In the genomic region with DNA sequence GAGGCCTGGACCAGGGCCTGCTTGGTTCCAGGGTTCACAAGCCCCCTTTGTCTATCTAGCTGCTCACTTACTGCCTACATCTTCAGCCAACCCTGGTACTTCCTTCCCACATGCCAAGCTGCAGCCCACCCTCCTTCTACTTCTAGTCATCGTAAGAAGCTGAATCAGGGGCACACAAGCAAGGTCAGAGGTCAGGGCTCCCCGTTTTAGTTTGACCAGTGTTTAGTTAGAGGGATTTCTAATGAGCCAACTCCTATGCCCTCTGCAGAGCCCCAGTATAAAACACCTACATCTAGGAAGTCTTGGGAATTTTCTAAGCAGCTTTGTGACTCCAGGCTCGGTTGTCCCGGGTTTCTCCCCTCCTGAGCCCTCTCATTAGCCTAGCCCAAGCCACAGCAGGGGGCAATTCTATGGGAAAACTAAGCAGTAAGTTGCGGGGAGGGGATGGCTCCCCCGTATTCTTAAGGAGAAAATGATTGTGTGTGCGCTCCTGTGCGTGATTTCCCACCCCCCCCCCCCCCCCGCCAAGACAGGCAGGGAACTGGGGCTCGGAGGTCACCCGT, we compare ENCODE assay signal across 8 mouse cellular contexts. TPM values are rescaled to one million over a fixed set of nuclear protein-coding genes. Genes with fewer than 3 reads are reported as not detected.
DNase-seq lines count a peak whose midpoint lies in the region; ATAC-seq and TF ChIP-seq lines count a peak whose summit lies in the region.

No protein-coding gene starts in this region.

- no peaks in the 10 kb centered on the region for H3K9me3 ChIP-seq in heart, embryonic 11.5 days (replicated peaks; ENCODE audit: control insufficient read depth, low read length)
- H3K9me3 ChIP-seq in liver, embryonic 11.5 days (ENCODE audit: control insufficient read depth, low read length), result no peaks in the 10 kb centered on the region

- peak overlapping the region; percentile 94 for H3K27ac ChIP-seq in heart, embryonic 11.5 days (ENCODE audit: low read depth, low read length)
- no peak overlapping the region for H3K27ac ChIP-seq in embryonic fibroblast, embryonic 13.5 days (ENCODE audit: insufficient read depth, low read length)
- H3K27ac ChIP-seq in liver, embryonic 11.5 days (ENCODE audit: low read depth, low read length), result peak overlapping the region; percentile 71

- peak overlapping the region; percentile 77 for H3ac ChIP-seq in C2C12 (ENCODE audit: control insufficient read depth, insufficient read length, low read depth)

- peak overlapping the region; percentile 66; the same call in 1 of the 2 replicates for H3K9ac ChIP-seq in heart, embryonic 11.5 days (ENCODE audit: low read depth, low read length)
- H3K9ac ChIP-seq in liver, embryonic 11.5 days (ENCODE audit: low read depth, low read length), result peak overlapping the region; percentile 41

- no peaks in the 10 kb centered on the region for H3K79me2 ChIP-seq in C2C12 (ENCODE audit: control insufficient read depth, insufficient read depth)

- no peak for TF ChIP-seq POLR2A in embryonic fibroblast, embryonic 13.5 days (IDR thresholded peaks at IDR 0.05; ENCODE audit: low read depth, low read length)

- no peak for DNase-seq in heart, adult 11 months
- DNase-seq in liver, embryonic 11.5 days (ENCODE audit: low spot score), result no peak
- DNase-seq in urinary bladder, postnatal 25 days (ENCODE audit: low spot score), result no peak
- DNase-seq in c-Kit-positive CD71-positive TER-119-positive erythroid progenitor cells, embryonic 14.5 days (ENCODE audit: low spot score), result no peak

- peak overlapping the region; percentile 50 for H3K4me3 ChIP-seq in heart, embryonic 11.5 days (ENCODE audit: low read depth, low read length)
- peak overlapping the region; percentile 43 for H3K4me3 ChIP-seq in C2C12 (ENCODE audit: insufficient read depth, poor library complexity, severe bottlenecking)
- H3K4me3 ChIP-seq in embryonic fibroblast, embryonic 13.5 days (ENCODE audit: insufficient read depth, low read length), result peak overlapping the region; percentile 21; the same call in 1 of the 2 replicates
- H3K4me3 ChIP-seq in liver, embryonic 11.5 days (ENCODE audit: low read depth, low read length), result peak overlapping the region; percentile 52

- TF ChIP-seq CTCF in C2C12 (IDR thresholded peaks at IDR 0.05; ENCODE audit: control insufficient read depth, insufficient read depth, insufficient read length), result no peak
- no peak for TF ChIP-seq CTCF in embryonic fibroblast, embryonic 13.5 days (IDR thresholded peaks at IDR 0.05; ENCODE audit: borderline replicate concordance, insufficient read depth, low read length)

- no peak for ATAC-seq in heart, embryonic 11.5 days (replicated peaks; ENCODE audit: insufficient number of reproducible peaks, low FRiP score, low TSS enrichment)
- no peak for ATAC-seq in liver, embryonic 11.5 days (replicated peaks; ENCODE audit: low FRiP score)
- no peak for ATAC-seq in monocyte, adult 5-6 weeks (replicated peaks; ENCODE audit: insufficient number of reproducible peaks, low FRiP score, low TSS enrichment, poor library complexity, severe bottlenecking)

- no peaks in the 10 kb centered on the region for H3K79me3 ChIP-seq in C2C12 (ENCODE audit: low read depth)

- peaks cover 48% of the 10 kb centered on the region for H3K4me1 ChIP-seq in heart, embryonic 11.5 days (ENCODE audit: control insufficient read depth, insufficient read depth, low read length)
- H3K4me1 ChIP-seq in embryonic fibroblast, embryonic 13.5 days (ENCODE audit: control insufficient read depth, insufficient read depth, low read length), result peaks cover 3% of the 10 kb centered on the region; the same call in 1 of the 2 replicates
- peaks cover 61% of the 10 kb centered on the region for H3K4me1 ChIP-seq in liver, embryonic 11.5 days (replicated peaks; ENCODE audit: control insufficient read depth, insufficient read depth, low read length)

- peak overlapping the region; percentile 84 for H3K4me2 ChIP-seq in heart, embryonic 11.5 days
- peak overlapping the region; percentile 97 for H3K4me2 ChIP-seq in liver, embryonic 11.5 days

- H3K36me3 ChIP-seq in heart, embryonic 11.5 days (ENCODE audit: control insufficient read depth, insufficient read depth, low read length), result peaks cover 12% of the 10 kb centered on the region
- peaks cover 17% of the 10 kb centered on the region for H3K36me3 ChIP-seq in C2C12 (ENCODE audit: control insufficient read depth, insufficient read depth)
- H3K36me3 ChIP-seq in liver, embryonic 11.5 days (ENCODE audit: control insufficient read depth, insufficient read depth, low read length), result peaks cover 12% of the 10 kb centered on the region

- 4% methylated on average over 8 of the region's 11 CpGs for WGBS in heart, embryonic 11.5 days (ENCODE audit: insufficient replicate concordance)
- WGBS in liver, embryonic 11.5 days, result 8% methylated on average over 10 of the region's 11 CpGs

- peaks cover 15% of the 10 kb centered on the region; the same call in 1 of the 2 replicates for H3K27me3 ChIP-seq in heart, embryonic 11.5 days (ENCODE audit: control insufficient read depth, insufficient read depth, low read length)
- no peaks in the 10 kb centered on the region for H3K27me3 ChIP-seq in C2C12 (ENCODE audit: control insufficient read depth, insufficient read depth, insufficient read length)
- peaks cover 18% of the 10 kb centered on the region for H3K27me3 ChIP-seq in liver, embryonic 11.5 days (replicated peaks; ENCODE audit: control insufficient read depth, insufficient read depth, low read length)

TF ChIP-seq in C2C12, 6 proteins besides CTCF, POLR2A, EP300 and RAD21:
- no peak for TF ChIP-seq MAX (IDR thresholded peaks at IDR 0.05)
- no peak for TF ChIP-seq MYOG (IDR thresholded peaks at IDR 0.05; ENCODE audit: control insufficient read depth, extremely low read depth, insufficient read length)
- no peak for TF ChIP-seq USF1 (IDR thresholded peaks at IDR 0.05; ENCODE audit: low read depth)
- no peak for TF ChIP-seq MYOD1 (IDR thresholded peaks at IDR 0.05; ENCODE audit: control insufficient read depth, insufficient read length, low read depth)
- no peak for TF ChIP-seq CEBPB (IDR thresholded peaks at IDR 0.05; ENCODE audit: low read depth)

RNA-seq across cellular contexts. Expression of a gene that starts 4.0 kb away (rescaled TPM):
- polyA plus RNA-seq in heart, embryonic 11.5 days (2014; fragmentation: Nextera tagmentation; extraction: Ambion mirVana), result 17.8 and 18.3 TPM in 2 replicates
- 7.1 TPM for polyA plus RNA-seq in C2C12 (2012; fragmentation: generic; extraction: Trizol)
- polyA plus RNA-seq in embryonic fibroblast, embryonic 13.5 days (2011; ENCODE audit: insufficient read length, low read depth, missing spikeins), result 22.4 and 25.7 TPM in 2 replicates
- 5.1 and 6.9 TPM in 2 replicates for polyA plus RNA-seq in liver, embryonic 11.5 days (2014; fragmentation: Nextera tagmentation; extraction: Ambion mirVana)
- 2.0 to 3.2 TPM (median 2.7 TPM) in 3 replicates for total RNA-seq in monocyte, adult 5-6 weeks (2017)

RNA-seq across cellular contexts. Expression of a gene that starts 11.0 kb away (rescaled TPM):
- polyA plus RNA-seq in heart, embryonic 11.5 days (2014; fragmentation: Nextera tagmentation; extraction: Ambion mirVana), result 330 and 481 TPM in 2 replicates
- polyA plus RNA-seq in C2C12 (2012; fragmentation: generic; extraction: Trizol), result 532 TPM
- polyA plus RNA-seq in embryonic fibroblast, embryonic 13.5 days (2011; ENCODE audit: insufficient read length, low read depth, missing spikeins), result 354 and 424 TPM in 2 replicates
- polyA plus RNA-seq in liver, embryonic 11.5 days (2014; fragmentation: Nextera tagmentation; extraction: Ambion mirVana), result 213 and 229 TPM in 2 replicates
- 129 to 254 TPM (median 141 TPM) in 3 replicates for total RNA-seq in monocyte, adult 5-6 weeks (2017)

RNA-seq across cellular contexts. Expression of a gene that starts 25.3 kb away (rescaled TPM):
- polyA plus RNA-seq in heart, embryonic 11.5 days (2014; fragmentation: Nextera tagmentation; extraction: Ambion mirVana), result 55.5 and 58.8 TPM in 2 replicates
- polyA plus RNA-seq in C2C12 (2012; fragmentation: generic; extraction: Trizol), result 77.6 TPM
- polyA plus RNA-seq in embryonic fibroblast, embryonic 13.5 days (2011; ENCODE audit: insufficient read length, low read depth, missing spikeins), result 64.4 and 66.3 TPM in 2 replicates
- polyA plus RNA-seq in liver, embryonic 11.5 days (2014; fragmentation: Nextera tagmentation; extraction: Ambion mirVana), result 46.4 and 47.0 TPM in 2 replicates
- 2.2 to 17.5 TPM (median 15.1 TPM) in 3 replicates for total RNA-seq in monocyte, adult 5-6 weeks (2017)

RNA-seq across cellular contexts. Expression of a gene that starts 30.6 kb away (rescaled TPM):
- 25.6 and 27.3 TPM in 2 replicates for polyA plus RNA-seq in heart, embryonic 11.5 days (2014; fragmentation: Nextera tagmentation; extraction: Ambion mirVana)
- polyA plus RNA-seq in C2C12 (2012; fragmentation: generic; extraction: Trizol), result 8.6 TPM
- polyA plus RNA-seq in embryonic fibroblast, embryonic 13.5 days (2011; ENCODE audit: insufficient read length, low read depth, missing spikeins), result 16.5 and 26.4 TPM in 2 replicates
- 13.2 and 16.7 TPM in 2 replicates for polyA plus RNA-seq in liver, embryonic 11.5 days (2014; fragmentation: Nextera tagmentation; extraction: Ambion mirVana)
- total RNA-seq in monocyte, adult 5-6 weeks (2017), result not detected in 3 replicates

RNA-seq across cellular contexts. Expression of a gene that starts 35.8 kb away (rescaled TPM):
- 0.25 and 0.63 TPM in 2 replicates for polyA plus RNA-seq in heart, embryonic 11.5 days (2014; fragmentation: Nextera tagmentation; extraction: Ambion mirVana)
- 0.25 TPM for polyA plus RNA-seq in C2C12 (2012; fragmentation: generic; extraction: Trizol)
- 0.75 and 0.86 TPM in 2 replicates for polyA plus RNA-seq in embryonic fibroblast, embryonic 13.5 days (2011; ENCODE audit: insufficient read length, low read depth, missing spikeins)
- polyA plus RNA-seq in liver, embryonic 11.5 days (2014; fragmentation: Nextera tagmentation; extraction: Ambion mirVana), result 0.81 and 1.1 TPM in 2 replicates
- total RNA-seq in monocyte, adult 5-6 weeks (2017), result 0.75 to 2.4 TPM (median 1.8 TPM) in 3 replicates
